Mouse (Mus musculus) ES-E14 (cell line): ENCODE data around the gene Thop1. TPM values are rescaled to one million over a fixed set of nuclear protein-coding genes. Genes with fewer than 3 reads are reported as not detected.
A peak's percentile ranks its signal among the peaks of the same experiment; 100 is the strongest.
"Not testable (repeated sequence)": the region's sequence is repeated elsewhere in the genome, so short reads cannot be mapped to it uniquely, and the experiment has no call there.

Experiments
- DNase-seq: peaks from one replicate; pipeline ENCODE4 v3.0.0-alpha.2; 2013; ENCODE audit warnings: low read depth, low spot score
- H3K27ac ChIP-seq: 2 replicates; pipeline ENCODE4 v1.5.1; 2012; ENCODE audit warnings: low read depth, mild to moderate bottlenecking, low read length, moderate library complexity, mixed read lengths; ENCODE audit not compliant: poor library complexity, insufficient read depth, severe bottlenecking
- H3K36me3 ChIP-seq: 2 replicates; pipeline ENCODE4 v1.6.1; 2012; ENCODE audit warnings: mild to moderate bottlenecking, low read length, moderate library complexity, mixed read lengths; ENCODE audit not compliant: control insufficient read depth, poor library complexity, insufficient read depth, severe bottlenecking
- H3K4me1 ChIP-seq, 2 experiments: fragments of 150-350 bp in 1 of 2; sonication (generic) in 1 of 2; 2 replicates each; pipeline ENCODE4 v1.6.1; 2012; ENCODE audit warnings: low read length in 2 of 2, mild to moderate bottlenecking in 1 of 2, mixed read lengths in 1 of 2; ENCODE audit not compliant: control insufficient read depth in 2 of 2, insufficient read depth in 2 of 2, poor library complexity in 1 of 2
- H3K4me3 ChIP-seq, 2 experiments: fragments of 150-350 bp in 1 of 2; sonication (generic) in 1 of 2; 2 replicates each; pipeline ENCODE4 v1.5.1; 2012; ENCODE audit warnings: low read length in 2 of 2, low read depth in 1 of 2, mild to moderate bottlenecking in 1 of 2, mixed read lengths in 1 of 2; ENCODE audit not compliant: insufficient read depth in 1 of 2, poor library complexity in 1 of 2, severe bottlenecking in 1 of 2
- H3K9ac ChIP-seq: 2 replicates; pipeline ENCODE4 v1.6.1; 2012; ENCODE audit warnings: low read depth, mild to moderate bottlenecking, low read length, mixed read lengths; ENCODE audit not compliant: poor library complexity, insufficient read depth, severe bottlenecking
- H3K9me3 ChIP-seq: fragments of 150-350 bp; sonication (generic); 2 replicates; pipeline ENCODE4 v1.6.1; 2012; ENCODE audit warnings: low read depth, mild to moderate bottlenecking, low read length; ENCODE audit not compliant: control insufficient read depth, insufficient read depth
- CHD2 ChIP-seq: IDR thresholded peaks from 2 replicates; pipeline ENCODE4 v1.6.1; 2014; ENCODE audit warnings: mild to moderate bottlenecking, low read depth, low read length, inconsistent platforms
- HCFC1 ChIP-seq: IDR thresholded peaks from 2 replicates; pipeline ENCODE4 v1.6.1; 2012; ENCODE audit warnings: low read length, inconsistent platforms, borderline replicate concordance; ENCODE audit not compliant: insufficient read depth
- MAFK ChIP-seq: IDR thresholded peaks from 2 replicates; pipeline ENCODE4 v1.6.1; 2014; ENCODE audit warnings: mild to moderate bottlenecking, low read depth, low read length, inconsistent platforms; ENCODE audit not compliant: insufficient read depth
- ZC3H11A ChIP-seq: IDR thresholded peaks from 2 replicates; pipeline ENCODE4 v1.6.1; 2012; ENCODE audit warnings: low read depth, mild to moderate bottlenecking, inconsistent platforms, low read length, borderline replicate concordance
- ZNF384 ChIP-seq: IDR thresholded peaks from 2 replicates; pipeline ENCODE4 v1.6.1; 2012; ENCODE audit warnings: low read depth, low read length, inconsistent platforms
- in situ Hi-C, 2 experiments: fragments of 600-800 bp; cut with MboI; formaldehyde crosslinking; loops; one replicate each; pipeline ENCODE4 v1.15.1; 2025; ENCODE audit warnings: low sequenced_read_pairs in 2 of 2, inconsistent platforms in 1 of 2; ENCODE audit not compliant: unreplicated experiment in 2 of 2
- total RNA-seq: library from RNA; depleted of rRNA; stranded (reverse); fragments of 300-350 nt; gene quantifications from 2 replicates; pipeline ENCODE4 v1.2.3, GENCODE M21; 2012

The Thop1 gene
- total RNA-seq, 1 experiment = 155 TPM

- TF ChIP-seq CHD2 = no peak
- no peak for TF ChIP-seq HCFC1
- TF ChIP-seq MAFK = no peak
- TF ChIP-seq ZNF384 = no peak
- no peak for TF ChIP-seq ZC3H11A
- Histone ChIP-seq H3K36me3 (no peaks in the 10 kb centered on the region; the same call in 1 of the 2 replicates), H3K4me3 (no peak overlapping the region; a peak in 1 of 4 replicates), H3K9me3 (no peaks in the 10 kb centered on the region), H3K27ac (no peak overlapping the region), H3K9ac (peak overlapping the region; percentile 89), H3K4me1 (peaks cover 0 to 10% of the 10 kb centered on the region in 2 experiments; a peak in 1 of 4 replicates)
- in situ Hi-C loops = no loop called here
- no peak for DNase-seq
Observed at GRCm38 (mm10) chr10:81058896-81059295, 10.9 kb upstream of the Thop1 start.

DNA sequence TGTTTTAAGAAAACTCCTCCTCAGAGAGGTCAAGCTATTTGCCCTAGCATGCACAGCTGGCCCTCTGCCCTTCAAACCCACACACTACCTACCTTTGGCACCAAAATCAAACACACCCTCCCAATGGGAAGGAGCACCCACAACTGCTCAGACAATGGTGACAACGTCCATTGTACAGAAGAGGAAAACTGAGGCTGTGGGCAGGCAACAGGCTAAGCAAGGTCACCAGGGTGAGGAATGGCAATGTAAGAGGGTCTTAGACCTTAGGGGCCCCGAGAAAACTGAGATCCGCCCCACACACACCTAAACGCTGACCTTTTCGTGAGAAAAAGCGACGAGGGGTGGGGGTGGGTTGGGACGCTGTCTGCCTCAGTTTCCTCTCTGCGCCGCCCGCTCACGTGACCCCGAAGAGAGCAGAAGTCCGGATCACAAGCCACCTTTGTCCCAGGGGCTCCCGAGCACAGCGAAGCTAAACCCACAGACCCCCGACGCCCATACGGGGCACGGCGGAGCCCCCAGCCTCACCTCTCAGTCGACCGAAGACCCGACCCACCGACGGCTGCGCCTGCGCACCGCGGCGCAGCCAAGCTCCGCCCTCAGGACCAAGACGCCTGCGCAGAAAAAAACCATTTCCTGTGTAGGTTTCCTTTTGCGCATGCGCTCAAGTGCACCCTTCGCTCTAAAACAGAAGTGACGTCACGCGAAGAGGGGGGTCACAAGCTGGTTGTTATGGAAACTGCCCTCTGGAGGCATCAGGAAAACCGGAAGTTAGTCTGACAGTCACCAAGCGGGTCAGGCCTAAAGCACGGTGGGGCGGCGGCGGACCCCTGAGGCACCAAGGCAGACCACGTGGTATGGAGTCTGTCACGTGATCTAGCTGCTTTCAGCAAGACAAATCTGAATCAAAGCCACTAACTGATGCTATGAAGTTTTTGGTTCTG lies 10.0 kb upstream of the Thop1 start, which contains the start of gene Sgta:
Gene Sgta (minus strand): TSS at position 579 of the 941 bp plus-strand sequence.
- Histone ChIP-seq H3K36me3 (no peaks in the 10 kb centered on the region; the same call in 1 of the 2 replicates), H3K9me3 (no peaks in the 10 kb centered on the region), H3K9ac (peak within 1 kb of the TSS; percentile 89), H3K27ac (no peak within 1 kb of the TSS), H3K4me3 (peak within 1 kb of the TSS; percentile 75 to 79), H3K4me1 (peaks cover 0 to 10% of the 10 kb centered on the region in 2 experiments; a peak in 1 of 4 replicates)
- no peak for TF ChIP-seq CHD2
- TF ChIP-seq HCFC1 = no peak
- TF ChIP-seq ZNF384 = peak; percentile 81
- no peak for TF ChIP-seq ZC3H11A
- no peak for TF ChIP-seq MAFK
- in situ Hi-C loops = no loop called here
- DNase-seq = peak; percentile 99

- no peak for DNase-seq
- peak overlapping the region; percentile 48; the same call in 1 of the 2 replicates for H3K27ac ChIP-seq
- peaks cover 0 to 10% of the 10 kb centered on the region in 2 experiments; a peak in 1 of 4 replicates for H3K4me1 ChIP-seq
- in situ Hi-C loops = no loop called here
- TF ChIP-seq ZC3H11A = no peak
- TF ChIP-seq CHD2 = no peak
- TF ChIP-seq ZNF384 = no peak
- TF ChIP-seq HCFC1 = no peak
- no peak for TF ChIP-seq MAFK
- H3K9ac ChIP-seq = no peak overlapping the region
- no peak overlapping the region for H3K4me3 ChIP-seq
- H3K9me3 ChIP-seq = no peaks in the 10 kb centered on the region
- no peaks in the 10 kb centered on the region; the same call in 1 of the 2 replicates for H3K36me3 ChIP-seq
Observed at GRCm38 (mm10) chr10:81062710-81063109, 7.1 kb upstream of the Thop1 start.

GRCm38 (mm10) chr10:81064519-81064918 lies 5.3 kb upstream of the Thop1 start:
- H3K27ac ChIP-seq, H3K9ac ChIP-seq, H3K36me3 ChIP-seq, H3K4me1 ChIP-seq, H3K9me3 ChIP-seq, in situ Hi-C loops, H3K4me3 ChIP-seq, DNase-seq: not testable (repeated sequence)

DNA sequence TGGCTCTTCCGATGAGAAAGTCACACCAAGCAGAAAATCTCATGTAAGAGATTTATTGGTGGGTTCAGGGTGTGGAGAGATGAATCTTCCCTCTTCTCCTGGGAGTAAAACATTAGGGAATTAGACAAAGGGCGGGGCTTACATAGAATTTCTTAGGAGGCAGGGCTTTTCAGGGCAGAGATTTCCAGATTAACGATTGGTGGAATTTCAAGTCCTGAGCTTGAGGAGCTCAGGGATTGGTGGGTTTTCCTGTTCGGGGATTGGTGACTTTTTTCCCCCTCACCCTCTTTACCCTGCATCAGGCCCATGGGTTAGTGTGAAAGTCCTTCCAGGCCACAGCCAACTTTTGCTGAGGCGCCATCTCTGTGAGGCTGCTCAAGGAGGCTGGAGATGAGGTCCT lies 1.1 kb upstream of the Thop1 start:
- Histone ChIP-seq H3K27ac (no peak overlapping the region), H3K9ac (no peak overlapping the region), H3K4me3 (no peak overlapping the region), H3K9me3 (no peaks in the 10 kb centered on the region), H3K4me1 (peaks cover 0 to 5% of the 10 kb centered on the region in 2 experiments; a peak in 2 of 4 replicates), H3K36me3 (peaks cover 6% of the 10 kb centered on the region; the same call in 1 of the 2 replicates)
- no peak for TF ChIP-seq HCFC1
- no peak for TF ChIP-seq CHD2
- TF ChIP-seq MAFK = no peak
- TF ChIP-seq ZNF384 = no peak
- TF ChIP-seq ZC3H11A = no peak
- in situ Hi-C loops = no loop called here
- DNase-seq = no peak
